Comparison of ENCODE assay signal across 8 mouse cellular contexts in the genomic region with DNA sequence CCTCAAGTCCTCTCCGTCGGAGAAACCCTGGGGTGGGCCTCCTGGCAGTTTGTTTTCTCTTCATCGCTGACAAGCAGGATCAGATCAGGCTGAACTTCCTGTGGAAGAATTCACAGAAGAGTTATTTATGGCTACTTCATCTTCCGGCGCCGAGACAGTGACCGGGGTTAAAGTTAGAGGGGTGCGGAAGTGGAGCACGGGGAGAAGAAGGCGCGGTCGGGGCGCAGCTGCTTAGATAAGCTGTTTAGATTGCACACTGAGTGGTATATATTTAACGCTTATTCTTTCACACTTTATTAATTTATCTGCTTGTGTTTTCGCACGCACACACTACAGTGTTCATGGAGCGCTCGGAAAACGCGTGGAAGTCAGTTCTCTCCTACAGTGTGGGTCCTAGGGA. TPM values are rescaled to one million over a fixed set of nuclear protein-coding genes. Genes with fewer than 3 reads are reported as not detected.
DNase-seq lines count a peak whose midpoint lies in the region; ATAC-seq and TF ChIP-seq lines count a peak whose summit lies in the region.

No protein-coding gene starts in this region.

- no peak for DNase-seq in left cerebral cortex, adult 2 months (ENCODE audit: extremely low spot score in 1 of 2, low spot score in 2 of 2)
- no peak for DNase-seq in left cerebral cortex, adult 18-20 months (ENCODE audit: low spot score in 2 of 2)
- DNase-seq in heart, postnatal 4 days: peak; percentile 54
- DNase-seq in spleen, adult 18-20 months: peak; percentile 69 to 70
- DNase-seq in cerebellum, adult 9-11 months: no peak
- DNase-seq in layer of hippocampus, adult 18-20 months (ENCODE audit: low spot score in 2 of 2): no peak

- intact Hi-C loops in left cerebral cortex, adult 2 months (cut with DNase I): loop anchor here (10.0 kb wide), 1 partner anchor 410 kb away; no protein-coding TSS in a partner anchor

- H3K4me3 ChIP-seq in left cerebral cortex, adult 2 months: no peak overlapping the region
- H3K4me3 ChIP-seq in bone marrow, adult 2 months (replicated peaks; ENCODE audit: control insufficient read depth, low read depth, low read length): peak overlapping the region; percentile 26
- H3K4me3 ChIP-seq in liver, embryonic 15.5 days (replicated peaks): peak overlapping the region; percentile 4; the same call in 1 of the 2 replicates

- peaks cover 11% of the 10 kb centered on the region for H3K4me1 ChIP-seq in bone marrow, adult 2 months (ENCODE audit: control insufficient read depth, insufficient read depth, low read length)
- peaks cover 45% of the 10 kb centered on the region for H3K4me1 ChIP-seq in liver, embryonic 15.5 days (replicated peaks)

- peak overlapping the region; percentile 6; the same call in 1 of the 2 replicates for H3K27ac ChIP-seq in left cerebral cortex, adult 2 months
- H3K27ac ChIP-seq in bone marrow, adult 2 months (ENCODE audit: control insufficient read depth, insufficient read depth, low read depth, low read length, poor library complexity): peak overlapping the region; percentile 78
- H3K27ac ChIP-seq in liver, embryonic 15.5 days (replicated peaks): peak overlapping the region; percentile 46

- ATAC-seq in liver, embryonic 15.5 days (ENCODE audit: insufficient read depth): peak; percentile 54

- H3K27me3 ChIP-seq in liver, embryonic 15.5 days: 0 out of 2 replicates have a peak, but pooled peaks cover 6% of the 10 kb centered on the region

- H3K36me3 ChIP-seq in liver, embryonic 15.5 days (replicated peaks): no peaks in the 10 kb centered on the region

- TF ChIP-seq CTCF in left cerebral cortex, adult 2 months (IDR thresholded peaks at IDR 0.05): no peak
- TF ChIP-seq CTCF in bone marrow, adult 2 months (IDR thresholded peaks at IDR 0.05; ENCODE audit: control insufficient read depth, insufficient read depth, low read length): no peak

- H3K9ac ChIP-seq in liver, embryonic 15.5 days: no peak overlapping the region

- H3K4me2 ChIP-seq in liver, embryonic 15.5 days: peak overlapping the region; percentile 49

- no peaks in the 10 kb centered on the region for H3K9me3 ChIP-seq in liver, embryonic 15.5 days (replicated peaks)

- WGBS in bone marrow, adult 2 months: 6% methylated on average over 20 of the region's 20 CpGs
- 11% methylated on average over 20 of the region's 20 CpGs for WGBS in liver, embryonic 15.5 days (ENCODE audit: insufficient replicate concordance)

- peak; percentile 53; the same call in 1 of the 2 replicates for TF ChIP-seq POLR2A in bone marrow, adult 2 months (IDR thresholded peaks at IDR 0.05; ENCODE audit: borderline replicate concordance, control insufficient read depth, low read depth, low read length)

RNA-seq across cellular contexts. Expression of a gene that starts 37.6 kb away (rescaled TPM):
- total RNA-seq in left cerebral cortex, adult 2 months (2021): 10 to 100 TPM; 32.5 to 37.9 TPM
- 10 to 100 TPM; 35.8 to 38.7 TPM for total RNA-seq in left cerebral cortex, adult 18-20 months (2021)
- 12.5 and 25.2 TPM in 2 replicates for polyA plus RNA-seq in bone marrow, adult 2 months (2011; ENCODE audit: insufficient read depth, insufficient read length, low replicate concordance, missing spikeins)
- total RNA-seq in heart, postnatal 4 days (2021): 10 to 100 TPM; 21.2 to 23.2 TPM
- polyA plus RNA-seq in liver, embryonic 15.5 days (2015; fragmentation: Nextera tagmentation; extraction: Ambion mirVana): 3.5 and 3.7 TPM in 2 replicates
- 10 to 100 TPM; 30.0 to 33.8 TPM for total RNA-seq in layer of hippocampus, adult 18-20 months (2021)

RNA-seq across cellular contexts. Expression of a gene that starts 56.1 kb away (rescaled TPM):
- total RNA-seq in left cerebral cortex, adult 2 months (2021): 100 to 1,000 TPM; 182 to 188 TPM
- total RNA-seq in left cerebral cortex, adult 18-20 months (2021): 100 to 1,000 TPM; 150 to 151 TPM
- polyA plus RNA-seq in bone marrow, adult 2 months (2011; ENCODE audit: insufficient read depth, insufficient read length, low replicate concordance, missing spikeins): 34.1 and 75.2 TPM in 2 replicates
- 10 to 100 TPM; 49.5 to 50.4 TPM for total RNA-seq in heart, postnatal 4 days (2021)
- 19.1 and 24.6 TPM in 2 replicates for polyA plus RNA-seq in liver, embryonic 15.5 days (2015; fragmentation: Nextera tagmentation; extraction: Ambion mirVana)
- total RNA-seq in layer of hippocampus, adult 18-20 months (2021): 100 to 1,000 TPM; 148 to 149 TPM

Comparison
In these comparisons a context has a peak if more than half of its experiments do, and no peak if none do; other contexts are left out.
1. DNase-seq: peak in heart, postnatal 4 days (single experiment) and spleen, adult 18-20 months (2 of 2); none in left cerebral cortex, adult 2 months (0 of 2), left cerebral cortex, adult 18-20 months (0 of 2), cerebellum, adult 9-11 months (single experiment) and layer of hippocampus, adult 18-20 months (0 of 2).
2. H3K27ac ChIP-seq: peak in every context shown above with its lines; median percentile 78 in bone marrow, adult 2 months; 46 in liver, embryonic 15.5 days; 6 in left cerebral cortex, adult 2 months.